Mouse (Mus musculus): ENCODE results near the gene Hpca. TPM values are rescaled to one million over a fixed set of nuclear protein-coding genes. Genes with fewer than 3 reads are reported as not detected.

The Hpca gene
- polyA plus RNA-seq, 1 experiment from 2014 or later, result 0.50 TPM

GRCm38 (mm10) chr4:129144401-129145367 lies 22.8 kb upstream of the Hpca start:
- H3K4me3 ChIP-seq, result no peak overlapping the region
- no peaks in the 10 kb centered on the region for H3K9me3 ChIP-seq (replicated peaks)
- H3K4me1 ChIP-seq (replicated peaks), result peaks cover 67% of the 10 kb centered on the region
- 56% methylated on average over 16 of the region's 16 CpGs for WGBS
- no peak overlapping the region for H3K9ac ChIP-seq
- peaks cover 3% of the 10 kb centered on the region; the same call in 1 of the 2 replicates for H3K27me3 ChIP-seq (replicated peaks)
- ATAC-seq (ENCODE audit: insufficient number of reproducible peaks, low FRiP score), result no peak
- H3K27ac ChIP-seq (ENCODE audit: poor library complexity, severe bottlenecking), result 0 out of 2 replicates have a peak overlapping the region, but pooled peaks have one; percentile 45
- H3K36me3 ChIP-seq, result peaks cover 17% of the 10 kb centered on the region
- peak overlapping the region; percentile 2; the same call in 1 of the 2 replicates for H3K4me2 ChIP-seq

- Histone ChIP-seq H3K27me3 (replicated peaks) (peaks cover 14% of the 10 kb centered on the region; the same call in 1 of the 2 replicates), H3K27ac (ENCODE audit: poor library complexity, severe bottlenecking) (no peak overlapping the region), H3K9ac (no peak overlapping the region), H3K4me2 (no peak overlapping the region), H3K36me3 (peaks cover 6% of the 10 kb centered on the region; the same call in 1 of the 2 replicates), H3K9me3 (replicated peaks) (no peaks in the 10 kb centered on the region), H3K4me3 (no peak overlapping the region), H3K4me1 (replicated peaks) (peaks cover 61% of the 10 kb centered on the region)
- 74% methylated on average over 5 of the region's 5 CpGs for WGBS
- ATAC-seq (ENCODE audit: insufficient number of reproducible peaks, low FRiP score), result no peak
Observed at GRCm38 (mm10) chr4:129143509-129143908, 21.7 kb upstream of the Hpca start.

GRCm38 (mm10) chr4:129142439-129143045 lies 20.7 kb upstream of the Hpca start:
- Histone ChIP-seq H3K4me2 (no peak overlapping the region), H3K9me3 (replicated peaks) (no peaks in the 10 kb centered on the region), H3K9ac (no peak overlapping the region), H3K4me1 (replicated peaks) (peaks cover 63% of the 10 kb centered on the region), H3K27ac (ENCODE audit: poor library complexity, severe bottlenecking) (peak overlapping the region; percentile 68; the same call in 1 of the 2 replicates), H3K36me3 (0 out of 2 replicates have a peak, but pooled peaks cover 6% of the 10 kb centered on the region), H3K4me3 (no peak overlapping the region), H3K27me3 (replicated peaks) (peaks cover 23% of the 10 kb centered on the region; the same call in 1 of the 2 replicates)
- WGBS, result 85% methylated on average over 11 of the region's 11 CpGs
- no peak for ATAC-seq (ENCODE audit: insufficient number of reproducible peaks, low FRiP score)

- Histone ChIP-seq H3K9ac (0 out of 2 replicates have a peak overlapping the region, but pooled peaks have one; percentile 20), H3K4me1 (replicated peaks) (peaks cover 69% of the 10 kb centered on the region), H3K27ac (ENCODE audit: poor library complexity, severe bottlenecking) (peak overlapping the region; percentile 68), H3K9me3 (replicated peaks) (no peaks in the 10 kb centered on the region), H3K4me3 (no peak overlapping the region), H3K27me3 (replicated peaks) (peaks cover 29% of the 10 kb centered on the region; the same call in 1 of the 2 replicates), H3K36me3 (0 out of 2 replicates have a peak, but pooled peaks cover 6% of the 10 kb centered on the region), H3K4me2 (peak overlapping the region; percentile 4; the same call in 1 of the 2 replicates)
- ATAC-seq (ENCODE audit: insufficient number of reproducible peaks, low FRiP score), result 0 out of 2 replicates have a peak, but pooled peaks have one; percentile 30
- 52% methylated on average over 17 of the region's 17 CpGs for WGBS
Observed at GRCm38 (mm10) chr4:129141560-129142438, 20.0 kb upstream of the Hpca start.

- Histone ChIP-seq H3K9ac (no peak overlapping the region), H3K4me2 (no peak overlapping the region), H3K9me3 (replicated peaks) (no peaks in the 10 kb centered on the region), H3K27me3 (replicated peaks) (peaks cover 37% of the 10 kb centered on the region), H3K4me3 (no peak overlapping the region), H3K27ac (ENCODE audit: poor library complexity, severe bottlenecking) (no peak overlapping the region), H3K36me3 (0 out of 2 replicates have a peak, but pooled peaks cover 6% of the 10 kb centered on the region), H3K4me1 (replicated peaks) (peaks cover 67% of the 10 kb centered on the region)
- 76% methylated on average over 4 of the region's 4 CpGs for WGBS
- ATAC-seq (ENCODE audit: insufficient number of reproducible peaks, low FRiP score), result no peak
Observed at GRCm38 (mm10) chr4:129140808-129141207, 19.0 kb upstream of the Hpca start.

GRCm38 (mm10) chr4:129139642-129140041 lies 17.8 kb upstream of the Hpca start:
- WGBS, result 64% methylated on average over 5 of the region's 5 CpGs
- Histone ChIP-seq H3K9me3 (replicated peaks) (no peaks in the 10 kb centered on the region), H3K4me3 (no peak overlapping the region), H3K4me2 (no peak overlapping the region), H3K4me1 (replicated peaks) (peaks cover 65% of the 10 kb centered on the region), H3K36me3 (0 out of 2 replicates have a peak, but pooled peaks cover 6% of the 10 kb centered on the region), H3K27me3 (replicated peaks) (peaks cover 47% of the 10 kb centered on the region), H3K9ac (no peak overlapping the region), H3K27ac (ENCODE audit: poor library complexity, severe bottlenecking) (no peak overlapping the region)
- no peak for ATAC-seq (ENCODE audit: insufficient number of reproducible peaks, low FRiP score)

- H3K9me3 ChIP-seq (replicated peaks), result no peaks in the 10 kb centered on the region
- peak overlapping the region; percentile 83 for H3K9ac ChIP-seq
- H3K27ac ChIP-seq (ENCODE audit: poor library complexity, severe bottlenecking), result no peak overlapping the region
- H3K4me1 ChIP-seq (replicated peaks), result peaks cover 56% of the 10 kb centered on the region
- no peak for ATAC-seq (ENCODE audit: insufficient number of reproducible peaks, low FRiP score)
- H3K4me3 ChIP-seq, result peak overlapping the region; percentile 80
- H3K4me2 ChIP-seq, result peak overlapping the region; percentile 80
- 40% methylated on average over 14 of the region's 14 CpGs for WGBS
- no peaks in the 10 kb centered on the region for H3K36me3 ChIP-seq
- H3K27me3 ChIP-seq (replicated peaks), result peaks cover 47% of the 10 kb centered on the region
Observed at GRCm38 (mm10) chr4:129137392-129138321, 15.8 kb upstream of the Hpca start.

- Histone ChIP-seq H3K9ac (peak within 1 kb of the TSS; percentile 83), H3K36me3 (no peaks in the 10 kb centered on the region), H3K4me3 (peak within 1 kb of the TSS; percentile 80), H3K9me3 (replicated peaks) (no peaks in the 10 kb centered on the region), H3K4me1 (replicated peaks) (peaks cover 48% of the 10 kb centered on the region), H3K27me3 (replicated peaks) (peaks cover 56% of the 10 kb centered on the region), H3K27ac (ENCODE audit: poor library complexity, severe bottlenecking) (no peak within 1 kb of the TSS), H3K4me2 (peak within 1 kb of the TSS; percentile 80)
- WGBS, result under 1% methylated on average over 27 of the region's 80 CpGs
- no peak for ATAC-seq (ENCODE audit: insufficient number of reproducible peaks, low FRiP score)
Observed at GRCm38 (mm10) chr4:129136579-129137391, 14.9 kb upstream of the Hpca start, which contains the start of gene Fndc5. Gene Fndc5, plus strand, starts transcription at chr4:129136999.

GRCm38 (mm10) chr4:129136189-129136578 lies 14.3 kb upstream of the Hpca start:
- WGBS, result 29% methylated on average over 9 of the region's 9 CpGs
- no peak for ATAC-seq (ENCODE audit: insufficient number of reproducible peaks, low FRiP score)
- H3K4me2 ChIP-seq, result peak overlapping the region; percentile 80
- no peak overlapping the region for H3K27ac ChIP-seq (ENCODE audit: poor library complexity, severe bottlenecking)
- H3K27me3 ChIP-seq (replicated peaks), result peaks cover 62% of the 10 kb centered on the region
- H3K36me3 ChIP-seq, result no peaks in the 10 kb centered on the region
- peak overlapping the region; percentile 80 for H3K4me3 ChIP-seq
- no peaks in the 10 kb centered on the region for H3K9me3 ChIP-seq (replicated peaks)
- peaks cover 42% of the 10 kb centered on the region for H3K4me1 ChIP-seq (replicated peaks)
- H3K9ac ChIP-seq, result peak overlapping the region; percentile 83

All from heart, embryonic 12.5 days (tissue).